Mouse (Mus musculus) neural tube, embryonic 14.5 days (tissue): ENCODE results near the gene Ccdc138. TPM values are rescaled to one million over a fixed set of nuclear protein-coding genes. Genes with fewer than 3 reads are reported as not detected.
"Not testable (repeated sequence)": the region's sequence is repeated elsewhere in the genome, so short reads cannot be mapped to it uniquely, and the experiment has no call there.

ENCODE experiments used
- ATAC-seq: fragments of 200-750 bp; cut with Nextera tagmentation; 2 replicates; pipeline ENCODE4 v1.8.0; 2017; ENCODE audit warnings: low read depth, mild to moderate bottlenecking, moderate TSS enrichment, moderate library complexity
- H3K27ac ChIP-seq: fragments of 300-500 bp; sonication (generic); 2 replicates; pipeline ENCODE4 v1.5.1; 2014; ENCODE audit warnings: low read depth, mild to moderate bottlenecking, control low read depth, low read length, moderate library complexity, mixed read lengths
- H3K27me3 ChIP-seq: fragments of 300-500 bp; sonication (generic); 2 replicates; pipeline ENCODE4 v1.6.1; 2014; ENCODE audit warnings: low read length; ENCODE audit not compliant: control insufficient read depth, insufficient read depth
- H3K36me3 ChIP-seq: fragments of 300-500 bp; sonication (generic); 2 replicates; pipeline ENCODE4 v1.6.1; 2014; ENCODE audit warnings: low read length, mixed read lengths; ENCODE audit not compliant: control insufficient read depth, insufficient read depth
- H3K4me1 ChIP-seq: fragments of 300-500 bp; sonication (generic); 2 replicates; pipeline ENCODE4 v1.6.1; 2014; ENCODE audit warnings: low read length; ENCODE audit not compliant: control insufficient read depth, insufficient read depth
- H3K4me2 ChIP-seq: fragments of 300-500 bp; sonication (generic); 2 replicates; pipeline ENCODE4 v1.6.1; 2014; ENCODE audit warnings: mild to moderate bottlenecking, low read depth, low read length, control low read depth
- H3K4me3 ChIP-seq: fragments of 300-500 bp; sonication (generic); 2 replicates; pipeline ENCODE4 v1.5.1; 2014; ENCODE audit warnings: low read depth, low read length, control low read depth, mixed read lengths
- H3K9ac ChIP-seq: fragments of 300-500 bp; sonication (generic); replicated peaks from 2 replicates; pipeline ENCODE4 v1.6.1; 2014; ENCODE audit warnings: low read depth, mild to moderate bottlenecking, control low read depth, low read length, mixed read lengths
- H3K9me3 ChIP-seq: fragments of 300-500 bp; sonication (generic); 2 replicates; pipeline ENCODE4 v1.6.1; 2016; ENCODE audit warnings: low read length; ENCODE audit not compliant: control insufficient read depth
- WGBS: fragments of 180-500 bp; shearing (Covaris S2); extraction: QIAGEN DNeasy Blood & Tissue Kit; methylation state at CpG from one replicate; pipeline ENCODE4 v1.1.7; 2014; 5-methylcytosine and 5-hydroxymethylcytosine counted together
- polyA plus RNA-seq: library from polyadenylated mRNA; unstranded; fragments of >200 nt; fragmentation: Nextera tagmentation; extraction: Ambion mirVana; gene quantifications from 2 replicates; pipeline ENCODE4 v1.2.1, GENCODE M21; 2014

Ccdc138 gene
- polyA plus RNA-seq, 1 experiment from 2014 or later, result 9.2 TPM

DNA sequence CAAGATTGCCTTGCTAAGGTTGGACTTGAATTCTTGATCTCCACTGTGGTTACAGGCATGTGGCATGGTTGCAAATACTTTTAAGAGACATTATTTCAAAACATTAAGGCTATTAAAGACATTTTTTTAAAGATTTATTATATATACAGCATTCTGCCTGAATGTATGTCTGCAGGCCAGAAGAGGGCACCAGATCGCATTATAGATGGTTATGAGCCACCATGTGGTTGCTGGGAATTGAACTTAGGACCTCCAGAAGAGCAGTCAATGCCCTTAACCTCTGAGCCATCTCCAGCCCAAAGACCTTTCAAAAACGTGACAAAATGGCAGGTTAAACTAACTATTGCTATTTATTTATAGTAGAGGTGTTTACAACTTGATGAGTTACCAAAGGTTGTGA lies 2.1 kb upstream of the Ccdc138 start:
- Histone ChIP-seq H3K9me3 (no peaks in the 10 kb centered on the region), H3K27ac (no peak overlapping the region), H3K4me3 (no peak overlapping the region), H3K9ac (no peak overlapping the region), H3K27me3 (no peaks in the 10 kb centered on the region), H3K4me2 (no peak overlapping the region), H3K4me1 (peaks cover 4% of the 10 kb centered on the region; the same call in 1 of the 2 replicates), H3K36me3 (peaks cover 30% of the 10 kb centered on the region)
- no peak for ATAC-seq
- 91% methylated on average over 2 of the region's 2 CpGs for WGBS

DNA sequence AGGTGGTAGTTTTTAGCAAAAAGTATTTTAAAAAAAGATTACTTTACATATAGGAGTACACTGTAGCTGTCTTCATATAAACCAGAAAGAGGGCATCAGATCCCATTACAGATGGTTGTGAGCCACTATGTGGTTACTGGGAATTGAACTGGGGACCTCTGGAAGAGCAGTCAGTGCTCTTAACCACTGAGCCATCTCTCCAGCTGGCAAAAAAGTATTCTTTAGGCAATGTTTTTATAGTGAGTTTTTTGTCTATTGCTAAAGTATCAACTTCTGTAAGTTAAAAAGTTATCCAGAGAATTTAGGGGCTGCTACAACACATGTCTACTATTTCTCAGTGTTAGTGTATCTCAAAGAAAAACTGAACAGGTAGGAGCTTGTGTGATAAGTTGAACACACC lies 1.0 kb upstream of the Ccdc138 start:
- H3K4me2 ChIP-seq, result peak overlapping the region; percentile 49
- ATAC-seq, result no peak
- no peaks in the 10 kb centered on the region for H3K9me3 ChIP-seq
- peaks cover 4% of the 10 kb centered on the region; the same call in 1 of the 2 replicates for H3K4me1 ChIP-seq
- no peak overlapping the region for H3K27ac ChIP-seq
- peaks cover 20% of the 10 kb centered on the region for H3K36me3 ChIP-seq
- H3K9ac ChIP-seq, result no peak overlapping the region
- H3K27me3 ChIP-seq, result no peaks in the 10 kb centered on the region
- H3K4me3 ChIP-seq, result 0 out of 2 replicates have a peak overlapping the region, but pooled peaks have one; percentile 71

DNA sequence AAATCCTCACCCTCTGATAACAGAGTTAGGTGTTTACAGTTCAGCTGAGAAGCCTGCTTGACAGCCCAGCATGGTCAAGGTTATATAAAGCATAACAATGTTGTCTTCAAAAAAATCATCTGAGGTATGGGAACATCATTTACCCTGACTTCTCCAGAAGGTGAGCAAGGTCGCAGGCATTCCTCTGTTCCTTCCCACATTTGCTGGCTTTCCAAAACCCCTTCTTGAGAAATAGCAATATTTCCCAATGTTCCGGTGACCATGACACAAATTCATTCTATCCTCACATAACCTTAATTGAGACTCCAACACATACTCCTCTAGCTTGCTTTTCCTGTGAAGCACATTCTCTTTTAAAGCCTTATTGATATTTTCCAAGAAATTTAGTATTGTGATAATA lies 768 bp downstream of the Ccdc138 start:
- peak overlapping the region; percentile 63; the same call in 1 of the 2 replicates for H3K9ac ChIP-seq
- 63% methylated on average over 2 of the region's 2 CpGs for WGBS
- peak overlapping the region; percentile 49 for H3K4me2 ChIP-seq
- peak overlapping the region; percentile 71 for H3K4me3 ChIP-seq
- peaks cover 5% of the 10 kb centered on the region; the same call in 1 of the 2 replicates for H3K36me3 ChIP-seq
- no peaks in the 10 kb centered on the region for H3K27me3 ChIP-seq
- H3K4me1 ChIP-seq, result peaks cover 4% of the 10 kb centered on the region; the same call in 1 of the 2 replicates
- no peak overlapping the region for H3K27ac ChIP-seq
- H3K9me3 ChIP-seq, result no peaks in the 10 kb centered on the region
- no peak for ATAC-seq

DNA sequence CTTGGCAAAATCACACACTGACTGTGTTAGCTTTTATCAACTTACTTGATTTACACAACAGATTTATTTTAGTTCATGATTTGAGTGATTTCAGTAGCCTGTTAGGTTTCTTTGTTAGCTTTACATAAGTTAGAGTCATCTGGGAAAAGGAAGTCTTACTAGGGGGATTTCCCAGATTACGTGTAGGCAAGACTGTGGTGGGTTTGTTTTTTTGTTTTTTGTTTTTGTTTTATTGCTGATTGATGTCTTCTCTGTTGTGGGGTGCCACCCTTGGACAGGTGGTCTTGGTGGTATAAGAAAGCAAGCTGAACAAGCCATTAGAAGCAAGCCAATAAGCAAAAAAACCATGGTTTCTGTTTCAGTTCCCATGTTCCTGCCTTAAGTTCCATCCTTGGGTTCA lies 31.6 kb downstream of the Ccdc138 start:
- 88% methylated on average over 1 of the region's 1 CpGs for WGBS
- Histone ChIP-seq H3K9ac (no peak overlapping the region), H3K27me3 (no peaks in the 10 kb centered on the region), H3K4me1 (no peaks in the 10 kb centered on the region), H3K27ac (no peak overlapping the region), H3K36me3 (no peaks in the 10 kb centered on the region), H3K4me3 (no peak overlapping the region), H3K4me2 (no peak overlapping the region), H3K9me3 (no peaks in the 10 kb centered on the region)
- no peak for ATAC-seq

DNA sequence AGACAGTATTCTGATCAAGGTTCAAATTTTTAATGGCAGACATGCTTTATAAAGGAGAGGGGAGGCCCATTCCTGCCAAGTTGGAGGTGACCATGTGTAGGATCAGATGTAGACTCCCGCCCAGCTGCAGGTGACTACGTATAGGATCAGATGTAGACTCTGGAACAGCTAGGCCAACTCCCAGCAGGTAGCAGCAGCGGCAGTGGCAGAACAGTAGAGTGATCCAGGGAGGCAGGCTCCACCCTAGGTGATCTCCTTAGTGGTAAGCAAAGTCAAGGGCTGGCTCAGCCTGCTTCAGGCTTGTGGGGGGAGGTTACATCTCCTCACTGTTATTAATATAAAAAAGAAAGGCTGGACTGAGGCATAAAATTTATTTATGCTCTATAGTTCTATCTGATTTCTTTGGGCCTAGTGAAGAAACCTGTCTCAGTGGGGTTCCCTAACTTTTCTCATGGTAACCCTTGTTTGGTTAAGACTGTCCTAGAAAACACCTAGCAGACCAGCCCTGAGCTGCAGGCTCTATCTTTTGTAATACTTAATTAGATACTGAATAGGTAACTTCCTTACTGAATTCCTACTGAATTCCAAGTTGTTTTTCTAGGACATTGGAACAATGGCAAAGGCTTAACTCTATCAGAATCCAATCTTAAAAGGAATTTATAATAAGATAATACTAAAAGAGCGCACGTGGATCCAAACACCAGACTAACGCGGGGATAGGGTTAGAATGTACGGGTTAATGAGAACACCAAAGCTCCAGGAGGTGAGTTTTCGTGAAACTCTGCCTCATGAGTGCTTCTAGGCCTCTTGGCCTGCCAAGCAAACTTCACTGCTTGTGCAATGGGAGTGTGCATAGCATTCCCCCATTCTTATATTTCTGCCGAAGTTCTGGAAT lies 33.4 kb downstream of the Ccdc138 start:
- Histone ChIP-seq H3K36me3 (no peaks in the 10 kb centered on the region), H3K4me1 (no peaks in the 10 kb centered on the region), H3K27me3 (no peaks in the 10 kb centered on the region), H3K4me2 (no peak overlapping the region), H3K4me3 (no peak overlapping the region), H3K9me3 (no peaks in the 10 kb centered on the region), H3K27ac (no peak overlapping the region), H3K9ac (no peak overlapping the region)
- ATAC-seq, result no peak
- 89% methylated on average over 10 of the region's 10 CpGs for WGBS

DNA sequence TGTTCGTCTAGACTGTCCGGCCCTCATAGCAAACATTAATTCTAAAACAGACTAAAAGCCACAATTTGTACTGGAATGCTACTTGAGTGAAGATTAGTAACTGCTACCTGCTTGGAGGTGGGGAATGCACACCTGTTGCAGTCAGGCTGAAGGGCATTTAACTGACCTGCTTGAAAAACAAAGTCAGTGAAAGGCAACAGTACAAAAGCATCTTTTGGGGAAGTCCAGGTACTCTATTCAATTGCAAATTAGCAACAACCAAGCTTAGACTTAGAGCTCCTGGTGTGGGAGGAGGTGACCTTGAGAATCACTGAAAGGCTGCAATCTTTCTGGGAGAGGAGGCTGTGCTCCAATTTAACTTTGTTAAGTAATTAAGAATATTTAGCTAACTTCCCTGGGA lies 34.4 kb downstream of the Ccdc138 start:
- Histone ChIP-seq H3K4me2 (no peak overlapping the region), H3K36me3 (no peaks in the 10 kb centered on the region), H3K4me1 (no peaks in the 10 kb centered on the region), H3K9me3 (no peaks in the 10 kb centered on the region), H3K9ac (no peak overlapping the region), H3K4me3 (no peak overlapping the region), H3K27me3 (no peaks in the 10 kb centered on the region), H3K27ac (no peak overlapping the region)
- no peak for ATAC-seq
- WGBS, result 98% methylated on average over 2 of the region's 2 CpGs

DNA sequence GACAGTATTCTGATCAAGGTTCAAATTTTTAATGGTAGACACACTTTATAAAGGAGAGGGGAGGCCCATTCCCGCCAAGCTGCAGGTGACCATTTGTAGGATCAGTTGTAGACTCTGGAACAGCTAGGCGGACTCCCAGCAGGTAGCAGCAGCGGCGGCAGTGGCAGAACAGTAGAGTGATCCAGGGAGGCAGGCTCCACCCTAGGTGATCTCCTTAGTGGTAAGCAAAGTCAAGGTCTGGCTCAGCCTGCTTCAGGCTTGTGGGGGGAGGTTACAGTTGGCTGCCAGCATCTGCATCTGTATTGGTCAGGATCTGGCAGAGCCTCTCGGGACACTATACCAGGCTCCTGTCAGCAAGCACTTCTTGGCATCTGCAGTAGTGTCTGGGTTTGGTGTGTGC lies 38.5 kb downstream of the Ccdc138 start:
- 86% methylated on average over 5 of the region's 5 CpGs for WGBS
- H3K4me3 ChIP-seq, H3K4me1 ChIP-seq, H3K27ac ChIP-seq, ATAC-seq, H3K9me3 ChIP-seq, H3K27me3 ChIP-seq, H3K4me2 ChIP-seq, H3K36me3 ChIP-seq, H3K9ac ChIP-seq: not testable (repeated sequence)

DNA sequence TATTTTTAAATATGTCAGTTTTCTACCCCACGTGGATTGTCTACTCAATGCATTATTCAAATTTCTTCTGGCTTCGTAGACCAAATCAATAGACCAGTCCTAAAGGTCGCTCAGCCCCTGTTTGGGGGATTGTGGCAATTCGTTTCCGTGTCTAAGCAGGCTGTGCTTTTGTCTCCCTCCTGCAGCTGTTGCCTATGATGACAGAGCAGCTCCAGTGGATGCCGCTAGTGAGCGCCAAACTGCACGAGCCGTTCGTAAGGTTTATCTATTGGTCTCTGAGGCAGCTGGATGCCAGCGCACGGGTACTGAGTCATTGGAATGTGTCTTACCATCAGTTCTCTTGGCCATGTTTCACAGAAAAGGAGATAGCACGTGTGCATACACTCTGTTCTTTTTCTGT lies 42.9 kb downstream of the Ccdc138 start:
- Histone ChIP-seq H3K9ac (no peak overlapping the region), H3K4me1 (no peaks in the 10 kb centered on the region), H3K4me3 (no peak overlapping the region), H3K27ac (no peak overlapping the region), H3K4me2 (no peak overlapping the region), H3K27me3 (no peaks in the 10 kb centered on the region), H3K36me3 (no peaks in the 10 kb centered on the region), H3K9me3 (no peaks in the 10 kb centered on the region)
- 41% methylated on average over 13 of the region's 13 CpGs for WGBS
- peak; percentile 9; the same call in 1 of the 2 replicates for ATAC-seq

DNA sequence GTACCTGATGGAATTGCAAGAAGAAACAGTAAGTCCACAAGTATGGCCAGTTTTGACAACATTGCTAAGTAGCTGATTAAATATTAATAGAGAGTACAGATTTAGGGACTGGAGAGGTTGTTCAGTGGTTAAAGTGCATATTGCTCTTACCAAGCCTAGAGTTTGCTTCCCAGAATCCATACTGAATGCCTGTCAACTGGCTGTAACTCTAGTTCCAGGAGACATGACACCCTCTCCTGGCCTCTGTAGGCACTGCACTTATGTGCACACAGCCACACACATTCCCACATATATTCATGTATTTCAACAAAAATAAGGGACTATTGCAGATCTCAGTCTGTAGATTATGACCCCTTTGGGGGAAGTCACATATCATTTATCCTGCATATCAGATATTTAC lies 51.0 kb downstream of the Ccdc138 start:
- Histone ChIP-seq H3K4me1 (no peaks in the 10 kb centered on the region), H3K9me3 (no peaks in the 10 kb centered on the region), H3K9ac (no peak overlapping the region), H3K36me3 (no peaks in the 10 kb centered on the region), H3K27me3 (no peaks in the 10 kb centered on the region), H3K4me2 (no peak overlapping the region), H3K27ac (no peak overlapping the region), H3K4me3 (no peak overlapping the region)
- no peak for ATAC-seq
